Mouse (Mus musculus): ENCODE measurements around the gene Crebl2. TPM values are rescaled to one million over a fixed set of nuclear protein-coding genes. Genes with fewer than 3 reads are reported as not detected.

The Crebl2 gene
- 10 to 100 TPM; 13.5 to 13.6 TPM for total RNA-seq (2023)

GRCm38 (mm10) chr6:134829786-134830700 lies at the start of gene Crebl2:
Gene Crebl2 (plus strand): TSS chr6:134830154.

GRCm38 (mm10) chr6:134792141-134793045 lies 37.6 kb upstream of the Crebl2 start, which contains the start of gene Dusp16:
Gene Dusp16 (minus strand): TSS chr6:134792625.

GRCm38 (mm10) chr6:134898095-134898965 lies 68.4 kb downstream of the Crebl2 start, which contains the start of gene Gpr19:
Gene Gpr19 (minus strand): TSS chr6:134898578.

Other genes starting within 250 kb of the Crebl2 start
- 1 to 10 TPM; 2.5 to 2.7 TPM for gene Mansc1, start 197.7 kb upstream of the Crebl2 start, total RNA-seq (2023)
- 10 to 100 TPM; 14.9 to 16.2 TPM for gene Borcs5, start 190.6 kb upstream of the Crebl2 start, total RNA-seq (2023)
- gene Dusp16, start 37.5 kb upstream of the Crebl2 start, total RNA-seq (2023): 10 to 100 TPM; 69.2 to 80.0 TPM
- 1 to 10 TPM; 2.4 to 4.0 TPM for gene Gpr19, start 68.4 kb downstream of the Crebl2 start, total RNA-seq (2023)
- gene Cdkn1b, start 90.2 kb downstream of the Crebl2 start, total RNA-seq (2023): 100 to 1,000 TPM; 125 to 136 TPM
- not detected for gene Apold1, start 151.6 kb downstream of the Crebl2 start, total RNA-seq (2023)
- gene Ddx47, start 181.5 kb downstream of the Crebl2 start, total RNA-seq (2023): 10 to 100 TPM; 76.2 to 79.9 TPM
- 1 to 10 TPM; 1.8 to 4.9 TPM for gene Gprc5a, start 235.5 kb downstream of the Crebl2 start, total RNA-seq (2023)